Mouse (Mus musculus) erythroblast, embryonic 14.5 days (primary cell): ENCODE results near the gene Kdm5b.

Experiments
- GATA1 ChIP-seq: IDR thresholded peaks from 2 replicates; pipeline ENCODE4 v1.6.1; 2012; ENCODE audit warnings: low read length, inconsistent platforms, mixed read lengths
- TAL1 ChIP-seq: IDR thresholded peaks from 3 replicates; pipeline ENCODE4 v1.6.1; 2012; ENCODE audit warnings: low read length, inconsistent platforms, mixed read lengths

DNA sequence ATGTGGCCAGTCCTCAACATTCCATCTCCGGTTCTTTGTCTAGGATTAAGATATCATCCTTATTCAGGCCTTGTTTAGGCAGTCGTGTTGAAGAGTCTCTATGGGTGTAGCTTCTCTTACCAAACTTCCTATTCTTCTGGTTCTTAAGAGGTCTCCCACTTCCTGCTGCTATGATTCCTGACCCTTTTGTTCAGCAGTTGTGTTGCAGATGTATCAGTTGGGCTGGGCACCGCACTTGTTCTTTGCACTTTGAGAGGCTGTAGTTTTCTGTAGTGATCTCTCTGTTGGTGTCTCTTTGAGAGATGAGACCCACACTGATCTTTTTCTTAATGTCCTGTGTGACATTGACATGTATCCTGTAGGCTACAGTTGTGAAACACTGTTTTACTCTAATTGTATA lies 10.7 kb downstream of the Kdm5b start:
- TF ChIP-seq GATA1 (no peak), TAL1 (no peak)
